Mouse (Mus musculus) urinary bladder, postnatal 25 days (tissue): ENCODE measurements around the gene Fam189a2.

Experiments
- DNase-seq: peaks from one replicate; pipeline ENCODE4 v3.0.0; 2022; ENCODE audit warnings: low spot score

Gene Fam189a2

DNA sequence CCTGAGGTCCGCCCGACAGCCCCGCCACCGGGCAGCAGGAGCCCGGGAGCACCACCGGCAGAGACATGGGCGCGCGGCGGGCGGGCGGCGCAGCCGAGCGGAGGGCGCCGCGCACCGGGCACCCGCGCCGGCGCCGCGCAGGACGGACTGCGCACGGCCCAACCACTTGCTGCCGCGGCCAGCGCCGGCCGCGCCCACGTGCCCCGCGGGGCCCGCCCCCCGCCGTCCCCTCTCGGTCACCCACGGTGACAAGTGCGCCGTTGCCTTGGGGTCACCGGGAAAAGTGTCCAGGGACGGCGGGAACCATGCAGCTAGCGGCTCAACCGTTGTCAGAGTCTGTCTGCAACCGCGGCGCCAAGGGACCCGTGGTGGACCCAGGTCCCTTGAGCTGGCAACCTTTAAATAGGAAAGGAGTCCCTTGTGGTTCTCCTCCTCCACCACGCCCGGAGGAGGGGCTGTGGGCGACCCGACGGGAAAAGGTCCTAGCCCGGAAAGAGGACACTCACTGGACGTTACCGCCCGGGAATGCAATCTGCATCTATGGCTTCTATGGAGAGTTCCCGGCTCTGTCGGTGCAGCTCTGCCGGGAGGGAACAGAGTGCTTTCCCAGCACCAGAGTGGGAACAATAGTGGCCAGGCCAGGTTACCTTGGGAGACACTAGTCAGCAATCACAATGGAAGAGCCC lies at the start of gene Fam189a2:
Gene Fam189a2, minus strand, starts transcription at position 149 of the 686 bp plus-strand sequence.
- peak; percentile 31 for DNase-seq

DNA sequence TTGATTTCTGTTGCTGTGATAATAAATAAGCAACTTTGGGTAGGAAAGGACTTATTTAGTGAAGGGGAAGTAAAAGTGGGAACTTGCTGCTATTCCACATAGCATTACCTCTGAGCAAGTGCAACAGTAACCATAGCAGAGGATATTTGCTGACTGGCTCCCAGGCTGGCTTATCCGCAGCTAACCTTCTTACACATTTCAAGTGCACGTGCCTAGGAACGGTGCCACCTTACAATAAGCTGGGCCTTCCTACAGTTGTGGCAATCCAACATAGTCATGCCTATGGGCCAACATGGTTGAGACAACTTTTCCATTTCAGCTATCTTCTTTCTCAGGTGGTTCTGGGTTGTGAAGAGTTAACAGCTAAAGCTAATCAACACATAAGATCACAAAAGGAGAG lies 46.8 kb upstream of the Fam189a2 start:
- DNase-seq = no peak

DNA sequence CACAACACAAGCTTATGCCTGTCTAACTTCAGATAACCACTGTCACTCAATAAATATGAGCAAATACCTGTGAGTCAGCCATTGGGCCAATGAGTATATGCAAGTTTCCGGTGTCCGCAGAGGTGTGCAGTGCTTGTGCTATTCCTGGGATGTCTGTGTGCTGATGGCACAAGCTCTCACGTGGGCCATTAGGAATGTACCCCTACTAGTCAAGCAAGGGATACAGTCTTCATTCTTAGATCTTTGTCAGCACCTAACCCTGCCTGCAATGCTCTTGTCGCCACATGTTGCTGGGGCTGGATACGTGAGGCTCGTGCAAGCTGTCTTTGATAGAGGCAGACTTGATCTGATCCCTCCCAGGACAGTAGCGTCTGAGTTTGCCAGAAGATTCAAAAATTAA lies 45.7 kb upstream of the Fam189a2 start:
- peak; percentile 35 for DNase-seq

GRCm38 (mm10) chr19:24075927-24076326 lies 45.1 kb upstream of the Fam189a2 start:
- peak; percentile 20 for DNase-seq

- no peak for DNase-seq
Measured at GRCm38 (mm10) chr19:24073155-24073554, 42.3 kb upstream of the Fam189a2 start.

GRCm38 (mm10) chr19:24064348-24064895 lies 33.6 kb upstream of the Fam189a2 start:
- no peak for DNase-seq

DNA sequence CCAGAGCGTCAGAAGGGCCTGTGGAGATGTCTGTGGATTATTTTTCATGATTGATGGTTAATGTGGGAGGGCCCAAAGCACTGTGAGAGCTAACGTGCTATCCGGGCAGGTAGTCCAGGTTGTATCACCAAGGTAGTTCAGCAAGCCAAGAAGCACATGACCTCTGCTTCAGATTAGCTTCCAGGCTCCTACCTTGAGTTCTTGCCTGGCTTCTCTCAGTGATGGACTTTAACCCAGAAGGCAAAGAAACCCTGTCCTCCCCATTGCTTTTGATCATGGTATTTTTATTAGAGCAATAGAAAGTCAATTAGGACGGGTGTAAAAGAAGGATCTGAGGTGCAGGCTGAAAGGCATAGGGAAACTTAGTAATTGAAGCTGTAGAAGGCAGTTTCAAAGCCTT lies 32.8 kb upstream of the Fam189a2 start:
- DNase-seq = no peak

- no peak for DNase-seq
Measured at GRCm38 (mm10) chr19:24058851-24059250, 28.0 kb upstream of the Fam189a2 start.

GRCm38 (mm10) chr19:24058021-24058420 lies 27.2 kb upstream of the Fam189a2 start:
- DNase-seq = no peak

GRCm38 (mm10) chr19:24056880-24057279 lies 26.1 kb upstream of the Fam189a2 start:
- no peak for DNase-seq

DNA sequence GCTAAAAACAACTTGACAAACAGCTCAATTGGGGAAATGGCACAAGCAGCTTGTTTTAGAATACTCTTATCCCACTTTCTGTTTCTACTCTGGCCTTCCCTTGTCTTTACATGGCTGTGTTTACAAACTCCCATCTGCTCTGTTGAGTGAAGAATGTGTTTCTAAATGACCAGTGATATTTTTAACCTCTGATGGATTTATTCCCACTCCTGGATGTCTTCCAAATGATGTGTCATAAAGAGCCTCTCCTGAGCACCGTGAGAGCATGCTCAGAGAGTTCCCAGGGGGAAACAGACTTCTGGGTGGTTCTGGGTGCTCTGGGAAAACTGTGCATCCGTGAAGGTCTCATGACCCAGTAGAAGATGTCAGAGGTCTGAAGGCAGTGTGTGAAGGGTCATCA lies 24.1 kb upstream of the Fam189a2 start:
- no peak for DNase-seq

- no peak for DNase-seq
Measured at GRCm38 (mm10) chr19:24054265-24054664, 23.4 kb upstream of the Fam189a2 start.

- DNase-seq = no peak
Measured at GRCm38 (mm10) chr19:24050514-24050913, 19.7 kb upstream of the Fam189a2 start.

DNA sequence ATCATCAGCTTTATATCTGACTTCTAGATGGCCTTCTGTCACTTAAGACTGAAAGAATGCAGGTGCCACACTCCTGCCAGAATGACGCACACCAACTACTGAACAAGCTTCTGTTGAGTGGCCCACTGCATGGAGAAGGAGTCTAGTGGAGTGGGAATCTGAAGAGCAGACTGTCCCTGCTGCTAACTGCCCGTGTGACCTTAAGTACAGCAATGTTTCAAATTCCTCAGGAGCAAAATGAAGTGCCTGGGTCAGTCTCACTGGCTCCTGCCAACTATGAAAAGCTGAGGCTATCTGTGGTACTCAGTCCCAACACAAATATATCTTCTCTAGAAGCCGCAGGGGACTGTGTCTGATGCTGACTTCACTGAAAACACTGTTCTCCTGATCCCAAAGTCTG lies 18.5 kb upstream of the Fam189a2 start:
- DNase-seq = no peak

- DNase-seq = no peak
Measured at GRCm38 (mm10) chr19:24046395-24046993, 15.7 kb upstream of the Fam189a2 start.

DNA sequence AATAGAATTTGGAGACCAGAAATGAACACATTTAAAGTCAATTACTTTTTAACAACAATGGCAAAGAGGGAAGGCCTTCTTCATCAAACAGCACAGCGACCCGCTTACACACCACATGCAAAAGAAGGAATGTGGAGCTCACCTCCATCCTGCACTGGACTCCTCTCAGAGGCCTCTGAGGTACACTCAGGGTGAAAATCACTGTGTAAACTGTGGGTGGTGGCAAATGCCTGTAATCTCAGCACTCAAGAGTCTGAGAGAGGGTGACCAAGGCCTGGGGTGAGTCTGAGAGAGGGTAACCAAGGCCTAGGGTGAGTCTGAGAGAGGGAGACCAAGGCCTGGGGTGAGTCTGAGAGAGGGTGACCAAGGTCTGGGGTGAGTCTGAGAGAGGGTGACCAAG lies 11.6 kb upstream of the Fam189a2 start:
- DNase-seq = no peak

GRCm38 (mm10) chr19:24039061-24039853 lies 8.4 kb upstream of the Fam189a2 start:
- DNase-seq = peak; percentile 13

- no peak for DNase-seq
Measured at GRCm38 (mm10) chr19:24034367-24034766, 3.5 kb upstream of the Fam189a2 start.

- no peak for DNase-seq
Measured at GRCm38 (mm10) chr19:24032654-24033236, 1.9 kb upstream of the Fam189a2 start.

DNA sequence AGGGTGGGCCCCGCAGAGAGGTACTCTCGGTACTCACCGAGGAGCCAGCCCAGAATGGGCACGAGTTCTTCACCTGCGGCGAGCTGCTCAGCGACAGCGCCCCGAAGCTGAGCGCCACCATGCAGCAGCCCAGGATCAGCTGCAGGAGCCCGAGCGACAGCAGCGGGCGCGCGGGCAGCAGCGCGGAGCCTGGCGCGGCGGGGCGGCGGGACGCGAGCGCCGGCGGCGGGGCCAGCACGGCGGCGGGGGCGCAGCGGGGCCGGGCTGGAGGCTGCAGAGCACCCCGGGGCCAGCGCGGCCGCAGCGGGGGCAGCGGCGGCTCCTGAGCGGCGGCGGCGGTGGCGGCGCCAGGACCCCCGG lies 328 bp downstream of the Fam189a2 start:
- peak; percentile 33 for DNase-seq

- peak; percentile 42 for DNase-seq
Measured at GRCm38 (mm10) chr19:24029616-24030510, 956 bp downstream of the Fam189a2 start.
